Mouse (Mus musculus) heart, postnatal 14 days (tissue): ENCODE data around the gene Rps3a1. TPM values are rescaled to one million over a fixed set of nuclear protein-coding genes. Genes with fewer than 3 reads are reported as not detected.

Experiments
- DNase-seq, 2 experiments: peaks; one replicate each; pipeline ENCODE4 v3.0.0; 2021 to 2022
- intact Hi-C: fragments of 180-260 bp; cut with DNase I; formaldehyde crosslinking; loops from one replicate; pipeline ENCODE4 v1.15.1; 2025
- long read RNA-seq, 2 experiments: library from polyadenylated mRNA; stranded (forward); transcript quantifications; one replicate each; pipeline ENCODE4 v2.0.0; 2021
- total RNA-seq, 2 experiments: library from RNA; stranded (reverse); gene quantifications; 2 replicates each; pipeline ENCODE4 v1.2.3; 2021

Gene Rps3a1
- total RNA-seq, result 100 to 1,000 TPM; 441 to 496 TPM
- long read RNA-seq, experiment 1, transcript Rps3a1-201 (6 exons, 977 nt), result major isoform, 288 of 298 reads
- long read RNA-seq, experiment 1, partial matches to known transcripts, result 8 of 298 reads
- long read RNA-seq, experiment 1, other reads (novel, unspliced or antisense), result 2 of 298 reads
- long read RNA-seq, experiment 2, transcript Rps3a1-201 (6 exons, 977 nt), result major isoform, 216 of 237 reads
- long read RNA-seq, experiment 2, partial matches to known transcripts, result 19 of 237 reads
- long read RNA-seq, experiment 2, other reads (novel, unspliced or antisense), result 2 of 237 reads

DNA sequence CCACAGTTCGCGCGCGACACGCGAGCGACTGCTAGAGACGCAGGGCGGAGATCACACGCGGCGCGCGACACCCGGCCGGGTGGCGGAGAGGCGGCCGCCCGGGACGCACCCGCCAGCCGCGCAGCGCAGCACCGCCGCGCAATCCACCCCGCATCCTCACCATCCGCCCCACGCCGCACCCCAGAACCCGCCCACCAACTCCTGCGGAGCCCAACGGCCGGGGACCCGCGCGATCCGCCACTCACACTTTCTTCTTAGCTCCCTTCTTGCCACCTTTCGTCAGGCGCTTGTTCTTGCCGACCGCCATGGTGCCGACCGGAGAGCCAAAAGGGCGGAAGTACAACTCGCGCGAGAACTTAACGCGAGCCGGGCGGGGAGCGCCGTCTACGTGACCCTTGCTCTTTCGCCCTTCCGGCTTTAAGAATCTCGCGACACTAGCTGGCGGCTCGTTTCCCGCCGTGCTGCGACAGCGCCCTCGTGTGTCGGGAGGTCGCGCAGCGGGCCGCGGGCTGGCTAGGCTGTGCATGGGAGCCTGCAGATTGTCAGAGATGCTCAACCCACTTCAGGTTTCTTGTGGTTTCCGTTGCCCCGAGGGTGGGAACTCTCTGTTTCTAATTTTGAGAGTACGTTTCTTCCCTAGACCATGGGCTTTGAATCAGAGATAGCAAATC, at the start of gene Rps3a1:
TSS of gene Rps3a1 (minus strand) at position 440 of the 671 bp plus-strand sequence.
- intact Hi-C loops, result loop anchor here (5.0 kb wide), 1 partner anchor 565 kb away; no protein-coding TSS in a partner anchor

GRCm38 (mm10) chr3:86187736-86188389, 45.4 kb upstream of the Rps3a1 start:
- DNase-seq, result no peak
- intact Hi-C loops, result no loop called here

More for the DNA sequence above, at the start of gene Rps3a1:
- DNase-seq, result peak; percentile 99 to 100

DNA sequence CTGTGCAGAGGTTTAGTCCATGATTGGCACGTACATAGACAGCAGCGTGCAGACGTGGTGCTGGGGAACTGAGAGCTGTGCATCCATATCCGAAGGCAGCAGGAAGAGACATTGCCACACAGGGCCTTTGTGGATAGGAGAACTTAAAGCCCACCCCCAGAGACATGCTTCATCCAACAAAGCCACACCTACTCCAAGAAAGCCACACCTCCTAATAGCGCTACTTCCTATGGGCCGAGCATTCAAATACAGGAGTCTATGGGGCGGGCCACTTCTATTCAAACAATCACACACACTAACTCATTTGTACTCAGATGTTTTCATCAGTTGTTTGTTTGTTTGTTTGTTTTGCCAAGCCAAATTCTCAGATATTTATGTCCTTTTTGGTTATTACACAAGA, 42.0 kb upstream of the Rps3a1 start:
- DNase-seq, result no peak
- intact Hi-C loops, result no loop called here

DNA sequence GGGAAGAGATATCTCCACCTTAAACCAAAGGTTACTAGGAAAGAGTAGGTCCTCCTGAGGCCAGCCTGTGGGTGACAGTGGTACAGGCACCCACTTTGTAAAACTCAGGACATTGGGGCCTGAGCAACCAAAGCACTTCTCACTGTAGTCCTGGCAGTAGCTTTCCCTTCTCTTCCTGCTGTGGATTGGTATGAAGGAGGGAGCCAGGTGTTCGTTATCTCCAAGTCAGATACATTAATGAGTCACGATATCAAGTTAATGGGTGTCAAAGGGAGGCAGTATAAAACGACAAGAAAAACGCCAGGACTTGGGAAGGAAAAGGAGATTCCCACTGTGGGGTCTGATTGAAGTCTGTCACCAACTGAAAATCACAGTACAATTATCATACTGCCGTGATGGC, 38.6 kb upstream of the Rps3a1 start:
- no peak for DNase-seq
- intact Hi-C loops, result no loop called here

- DNase-seq, result no peak
- intact Hi-C loops, result no loop called here
Observed at GRCm38 (mm10) chr3:86179714-86180113, 37.2 kb upstream of the Rps3a1 start.

DNA sequence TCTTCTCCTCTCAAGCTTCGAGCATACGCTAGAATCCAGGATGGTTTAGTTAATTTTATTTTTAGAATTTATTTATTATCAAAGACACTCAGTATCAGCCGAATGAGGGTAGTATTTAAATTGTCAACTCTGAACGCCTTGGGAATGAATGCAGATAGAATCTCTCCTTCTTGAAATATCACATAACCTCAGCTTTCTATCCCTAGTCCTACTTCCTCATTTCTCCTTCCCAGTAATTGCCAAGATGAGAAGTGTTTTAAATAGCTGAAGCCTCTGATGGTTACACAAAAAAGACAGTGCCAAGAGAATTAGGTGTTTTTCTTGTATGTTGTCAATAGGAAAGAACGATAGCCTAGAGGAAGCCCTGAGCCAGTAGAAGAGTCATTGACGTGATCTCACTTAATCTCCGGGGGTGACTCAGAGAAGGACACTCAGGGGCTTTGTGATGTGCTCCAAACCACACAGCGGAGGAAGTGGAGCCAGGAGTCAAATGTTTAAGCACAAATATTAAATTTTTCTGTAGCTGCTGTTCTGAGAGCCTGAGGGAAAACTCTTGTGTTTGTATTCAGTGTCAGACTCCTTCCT, 26.4 kb upstream of the Rps3a1 start:
- no peak for DNase-seq
- intact Hi-C loops, result no loop called here

DNA sequence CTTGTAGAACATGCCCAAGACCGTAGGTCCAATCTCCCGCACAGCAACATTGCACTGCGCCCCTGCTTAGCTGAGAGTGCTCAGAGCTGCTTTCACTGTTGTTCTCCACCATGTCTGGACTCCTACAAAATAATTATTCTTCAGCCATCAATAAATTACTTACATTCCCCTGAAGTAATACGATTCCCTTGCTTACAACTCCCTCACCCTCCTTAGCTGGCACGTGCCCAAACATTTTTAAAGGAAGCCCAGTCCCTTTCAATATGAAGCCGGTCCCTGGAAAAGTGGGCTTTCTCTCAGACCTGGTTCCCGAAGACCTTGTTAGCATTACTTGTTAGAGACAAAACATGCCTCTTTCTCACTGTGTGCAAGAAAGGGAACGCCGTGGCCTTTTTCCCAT, 7.0 kb upstream of the Rps3a1 start:
- intact Hi-C loops, result no loop called here

DNA sequence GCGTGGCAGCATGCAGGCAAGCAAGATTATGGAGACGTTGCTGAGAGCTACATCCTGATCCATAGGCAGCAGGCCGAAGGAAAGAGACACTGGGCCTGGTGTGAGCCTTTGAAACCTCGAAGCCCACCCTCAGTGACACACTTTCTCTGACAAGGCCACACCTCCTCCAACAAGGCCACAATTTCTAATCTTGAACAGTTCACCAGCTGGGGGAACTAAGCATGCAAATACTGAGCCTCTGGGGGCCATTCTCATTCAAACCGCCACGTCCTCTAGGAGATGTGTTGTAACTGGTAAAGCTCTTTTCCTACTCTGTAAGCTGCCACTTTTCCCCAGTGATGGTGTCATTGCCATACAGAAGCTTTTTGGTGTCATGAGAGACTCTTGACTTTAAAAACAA, 6.6 kb upstream of the Rps3a1 start:
- intact Hi-C loops, result no loop called here
- no peak for DNase-seq

More for the DNA sequence above, 7.0 kb upstream of the Rps3a1 start:
- no peak for DNase-seq

- DNase-seq, result no peak
- intact Hi-C loops, result loop anchor here (5.0 kb wide), 1 partner anchor 566 kb away; no protein-coding TSS in a partner anchor
Observed at GRCm38 (mm10) chr3:86143343-86143742, 841 bp upstream of the Rps3a1 start.

GRCm38 (mm10) chr3:86142934-86143317, 424 bp upstream of the Rps3a1 start:
- DNase-seq, result no peak
- intact Hi-C loops, result loop anchor here (5.0 kb wide), 1 partner anchor 566 kb away; no protein-coding TSS in a partner anchor

GRCm38 (mm10) chr3:86141886-86142262, 628 bp downstream of the Rps3a1 start:
- intact Hi-C loops, result loop anchor here (5.0 kb wide), 1 partner anchor 565 kb away; no protein-coding TSS in a partner anchor
- DNase-seq, result peak in 1 of 2 experiments; percentile 24

- intact Hi-C loops, result loop anchor here (5.0 kb wide), 1 partner anchor 564 kb away; no protein-coding TSS in a partner anchor
- DNase-seq, result no peak
Observed at GRCm38 (mm10) chr3:86141366-86141765, 1.1 kb downstream of the Rps3a1 start.

GRCm38 (mm10) chr3:86139660-86140059, 2.8 kb downstream of the Rps3a1 start:
- intact Hi-C loops, result loop anchor here (5.0 kb wide), 1 partner anchor 562 kb away; no protein-coding TSS in a partner anchor
- no peak for DNase-seq

DNA sequence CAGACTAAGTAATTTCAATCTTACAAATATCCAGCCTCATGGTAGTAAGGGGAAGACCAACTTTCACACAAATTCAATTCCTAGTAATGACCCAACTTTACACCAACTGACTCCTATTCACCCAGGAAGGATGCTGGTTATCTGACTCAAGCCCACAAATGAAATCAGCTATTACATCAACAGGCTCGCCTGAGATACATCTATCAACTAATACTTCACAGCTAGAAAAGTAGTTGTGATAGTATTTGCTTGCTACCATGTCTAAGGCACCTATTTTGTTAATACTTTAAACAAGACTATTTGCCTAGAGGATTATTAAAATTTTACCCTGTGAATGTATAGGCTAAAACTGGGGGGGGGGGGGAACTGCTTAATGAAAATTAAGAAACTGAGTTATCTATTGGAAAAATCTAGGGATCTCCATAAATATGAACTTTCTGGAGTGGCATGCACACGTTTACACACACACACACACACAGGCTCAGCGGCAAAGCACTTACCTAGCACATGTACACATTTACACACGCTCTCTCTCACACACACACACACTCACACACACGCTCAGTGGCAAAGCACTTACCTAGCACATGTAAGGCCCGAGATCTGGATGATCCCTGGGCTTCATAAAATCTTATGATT, 5.4 kb downstream of the Rps3a1 start:
- DNase-seq, result no peak
- intact Hi-C loops, result no loop called here

DNA sequence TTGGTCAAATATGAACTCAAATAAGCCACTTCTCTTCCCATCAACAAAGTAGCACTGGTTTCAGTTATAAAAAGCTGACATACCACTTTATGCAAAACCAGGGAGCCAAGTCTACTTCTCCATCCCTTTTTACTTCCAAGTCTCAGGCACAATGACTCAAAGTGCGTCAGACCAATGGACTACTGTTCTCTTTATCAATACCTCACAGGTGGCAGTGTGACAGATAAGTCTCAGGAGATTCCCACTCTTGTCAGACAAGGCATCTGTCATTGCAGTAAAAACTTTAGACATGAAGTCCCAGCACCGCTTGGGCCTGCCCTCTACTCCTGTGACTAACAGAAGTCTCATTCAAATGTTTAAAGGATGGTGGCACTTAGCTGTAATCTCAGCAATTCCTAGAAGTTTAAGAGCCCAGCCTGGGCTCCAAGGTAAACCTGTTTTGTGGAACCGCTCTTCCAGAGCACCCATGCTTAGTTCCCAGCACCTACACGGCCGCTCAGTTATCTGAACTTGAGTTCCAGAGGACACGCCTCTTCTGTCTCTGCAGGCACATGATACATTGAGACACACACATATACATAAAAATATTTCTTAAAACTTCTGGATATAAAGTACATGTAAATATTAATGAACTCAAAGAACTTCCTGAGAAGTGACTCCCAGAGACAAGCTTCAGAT, 6.5 kb downstream of the Rps3a1 start:
- intact Hi-C loops, result no loop called here
- DNase-seq, result no peak

DNA sequence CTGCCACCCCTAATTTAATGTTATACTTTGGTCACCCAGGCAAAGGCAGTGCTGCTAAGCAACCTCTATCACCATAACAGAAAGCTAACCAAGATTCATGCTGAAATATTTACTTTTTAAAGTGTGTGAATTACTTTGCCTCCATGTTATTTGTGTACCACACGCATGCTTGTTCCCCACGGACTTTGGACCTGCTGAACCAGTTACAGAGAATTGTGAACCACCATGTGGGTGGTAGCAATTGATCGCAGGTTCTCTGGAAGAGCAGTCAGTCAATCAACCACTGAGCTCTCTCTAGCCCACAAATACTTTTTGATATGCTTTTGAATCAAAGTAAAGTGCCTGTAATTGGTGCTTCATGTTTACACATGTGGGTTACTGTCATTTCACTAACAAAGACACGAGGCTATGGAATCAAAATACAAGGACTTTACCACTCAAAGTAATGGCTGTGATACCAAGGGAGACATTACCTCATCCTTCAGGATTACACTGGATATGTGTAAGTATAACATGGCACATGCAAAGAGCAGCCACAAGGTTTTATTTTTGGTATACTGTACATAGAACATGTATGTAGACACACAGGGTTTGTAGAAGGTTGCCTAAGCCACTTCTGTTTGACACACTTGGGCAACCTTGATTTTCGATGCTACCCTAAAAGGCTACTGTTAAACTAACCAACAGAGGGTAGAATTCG, 7.4 kb downstream of the Rps3a1 start:
- DNase-seq, result no peak
- intact Hi-C loops, result no loop called here

DNA sequence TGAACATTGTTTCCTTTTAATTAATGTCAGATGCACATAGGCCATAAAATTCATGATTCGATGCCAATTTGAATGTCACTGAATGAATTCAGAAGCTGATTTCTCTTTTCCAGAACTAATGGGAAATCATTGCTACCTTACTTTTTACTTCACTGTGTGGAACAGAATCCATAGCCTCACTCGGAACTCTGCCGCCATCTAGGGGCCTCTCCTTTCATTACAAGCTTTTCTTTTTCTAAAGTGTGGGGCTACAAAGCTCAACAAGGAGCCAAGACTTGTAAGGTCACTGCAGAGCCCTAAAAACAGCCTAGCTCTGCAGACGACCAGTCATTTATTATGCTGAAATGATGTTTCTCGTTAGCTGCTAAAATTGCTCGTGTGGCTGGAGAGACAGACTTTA, 12.7 kb downstream of the Rps3a1 start:
- intact Hi-C loops, result loop anchor here (5.0 kb wide), 2 partner anchors 207 to 422 kb away; no protein-coding TSS in a partner anchor
- DNase-seq, result peak; percentile 69 to 79

GRCm38 (mm10) chr3:86123251-86123746, 19.2 kb downstream of the Rps3a1 start:
- DNase-seq, result no peak
- intact Hi-C loops, result no loop called here

- no peak for DNase-seq
- intact Hi-C loops, result no loop called here
Observed at GRCm38 (mm10) chr3:86122156-86122555, 20.3 kb downstream of the Rps3a1 start.
